Mouse (Mus musculus) naive thymus-derived CD4-positive, alpha-beta T cell, adult 2 months (primary cell): ENCODE measurements at regions not wholly inside any gene's neighbourhood (a gene's known extent, or its start where the extent isn't known, plus 50 kb on each side); places are given as distances from the start of the nearest gene placed in this dataset.

ENCODE experiments used
- DNase-seq: peaks from one replicate; pipeline ENCODE4 v3.0.0-alpha.2; 2011; ENCODE audit warnings: low read depth

DNA sequence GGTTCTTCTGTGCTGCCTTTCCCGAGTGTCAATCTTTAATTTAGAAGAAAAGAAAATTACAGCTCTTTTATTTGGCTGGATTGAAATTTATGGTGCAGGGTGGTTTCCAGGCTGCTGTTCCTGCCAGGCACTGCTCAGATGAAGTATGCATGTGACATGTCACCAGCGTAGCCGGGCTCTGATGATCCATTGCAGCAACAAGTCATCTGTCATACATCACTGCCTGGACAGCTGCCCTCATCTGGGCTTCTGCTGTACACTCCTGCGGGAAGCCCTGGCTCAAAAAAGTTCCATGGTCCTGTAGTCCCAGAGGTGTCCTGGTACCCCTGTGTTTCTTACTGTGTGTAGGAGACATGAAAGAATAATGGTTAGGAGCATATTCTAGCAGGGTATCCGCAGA, 773.0 kb downstream of the Kcnj2 start:
- no peak for DNase-seq

DNA sequence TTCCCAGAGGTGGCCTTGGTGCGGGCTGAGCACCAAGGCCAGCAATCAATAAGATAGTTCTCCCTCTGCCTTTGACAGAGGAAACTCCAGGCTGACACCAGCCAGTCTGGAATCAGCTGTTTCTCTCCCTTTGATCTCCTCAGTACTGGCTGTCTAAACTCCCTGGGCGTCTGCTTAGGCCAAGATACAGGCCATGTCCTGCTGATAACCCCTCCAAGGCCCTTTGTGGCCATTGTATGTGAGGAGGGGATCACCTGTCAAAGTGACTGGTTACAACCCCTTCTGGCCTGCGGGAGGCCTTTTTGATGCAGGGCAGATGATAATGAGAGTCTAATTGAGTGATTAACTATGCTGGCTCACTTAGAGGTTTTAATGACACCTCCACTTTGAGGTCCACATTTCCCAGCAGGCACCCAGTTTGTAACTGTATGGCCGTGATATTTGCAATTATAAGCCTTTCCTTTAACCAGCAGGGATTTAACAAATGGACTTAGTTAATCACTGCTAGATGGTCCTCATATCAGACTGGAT, 777.8 kb downstream of the Kcnj2 start:
- no peak for DNase-seq

GRCm38 (mm10) chr11:111844382-111845027, 778.5 kb downstream of the Kcnj2 start:
- DNase-seq = no peak

DNA sequence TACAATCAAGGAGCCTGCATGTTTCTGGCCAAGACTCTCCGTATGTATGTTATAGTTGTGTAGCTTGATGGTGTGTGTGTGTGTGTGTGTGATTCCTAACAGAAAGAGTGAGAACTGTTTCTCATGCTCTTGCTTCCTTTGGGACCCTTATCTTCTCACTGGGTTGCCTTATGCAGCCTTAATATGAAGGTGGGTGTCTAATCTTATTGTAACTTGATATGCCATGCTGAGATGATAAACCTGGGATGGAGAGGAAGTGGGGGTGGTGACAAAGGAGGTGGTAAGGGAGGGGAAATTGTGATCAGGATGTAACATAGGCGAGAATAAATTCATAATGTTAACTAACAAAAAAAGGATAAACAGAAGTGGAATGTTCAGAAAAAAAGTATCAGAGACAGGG, 791.3 kb downstream of the Kcnj2 start:
- no peak for DNase-seq

DNA sequence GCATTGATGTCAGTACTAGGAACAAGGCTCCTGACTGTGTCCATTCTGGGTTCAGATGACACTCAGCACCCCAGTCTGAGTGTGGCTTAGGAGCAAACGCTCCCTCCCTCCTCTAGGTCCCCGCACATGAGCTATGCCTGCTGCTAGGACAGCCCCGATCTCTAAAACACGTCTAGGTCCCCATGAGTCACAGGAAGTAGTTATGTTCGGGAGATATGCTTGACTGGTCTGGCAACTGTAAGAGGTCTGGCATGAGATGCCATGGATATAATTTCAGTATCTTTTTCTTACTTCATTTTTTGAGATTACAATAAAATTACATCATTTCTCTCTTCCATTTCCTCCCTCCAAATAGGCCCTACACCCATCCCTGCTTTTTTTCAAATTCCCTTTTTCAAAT, 792.1 kb downstream of the Kcnj2 start:
- DNase-seq = no peak

GRCm38 (mm10) chr11:111865143-111865542, 799.2 kb downstream of the Kcnj2 start:
- no peak for DNase-seq

- no peak for DNase-seq
Observed at GRCm38 (mm10) chr11:111875406-111875805, 809.4 kb downstream of the Kcnj2 start.

GRCm38 (mm10) chr11:111880146-111880545, 814.2 kb downstream of the Kcnj2 start:
- DNase-seq = no peak

GRCm38 (mm10) chr11:111890026-111890425, 824.1 kb downstream of the Kcnj2 start:
- DNase-seq = no peak

DNA sequence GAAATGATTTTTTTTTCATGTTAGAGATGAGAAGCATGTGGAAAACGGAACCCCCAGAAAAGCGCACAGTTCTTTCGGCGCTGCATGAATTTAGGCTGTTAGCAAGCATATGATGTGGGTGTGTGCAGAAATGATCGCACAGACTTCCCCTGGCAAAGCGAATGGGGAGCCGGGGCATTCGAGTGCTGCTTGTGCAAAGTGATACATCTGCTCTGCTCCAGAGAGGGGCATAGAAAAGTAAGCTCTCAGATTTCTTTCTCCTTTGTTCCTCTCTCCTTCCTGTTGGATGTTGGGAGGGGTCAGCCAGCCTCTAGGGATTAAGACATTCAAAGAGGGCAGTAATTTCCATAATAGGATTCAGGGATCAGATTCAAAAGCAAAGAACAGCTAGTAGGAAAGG, 827.9 kb downstream of the Kcnj2 start:
- no peak for DNase-seq

DNA sequence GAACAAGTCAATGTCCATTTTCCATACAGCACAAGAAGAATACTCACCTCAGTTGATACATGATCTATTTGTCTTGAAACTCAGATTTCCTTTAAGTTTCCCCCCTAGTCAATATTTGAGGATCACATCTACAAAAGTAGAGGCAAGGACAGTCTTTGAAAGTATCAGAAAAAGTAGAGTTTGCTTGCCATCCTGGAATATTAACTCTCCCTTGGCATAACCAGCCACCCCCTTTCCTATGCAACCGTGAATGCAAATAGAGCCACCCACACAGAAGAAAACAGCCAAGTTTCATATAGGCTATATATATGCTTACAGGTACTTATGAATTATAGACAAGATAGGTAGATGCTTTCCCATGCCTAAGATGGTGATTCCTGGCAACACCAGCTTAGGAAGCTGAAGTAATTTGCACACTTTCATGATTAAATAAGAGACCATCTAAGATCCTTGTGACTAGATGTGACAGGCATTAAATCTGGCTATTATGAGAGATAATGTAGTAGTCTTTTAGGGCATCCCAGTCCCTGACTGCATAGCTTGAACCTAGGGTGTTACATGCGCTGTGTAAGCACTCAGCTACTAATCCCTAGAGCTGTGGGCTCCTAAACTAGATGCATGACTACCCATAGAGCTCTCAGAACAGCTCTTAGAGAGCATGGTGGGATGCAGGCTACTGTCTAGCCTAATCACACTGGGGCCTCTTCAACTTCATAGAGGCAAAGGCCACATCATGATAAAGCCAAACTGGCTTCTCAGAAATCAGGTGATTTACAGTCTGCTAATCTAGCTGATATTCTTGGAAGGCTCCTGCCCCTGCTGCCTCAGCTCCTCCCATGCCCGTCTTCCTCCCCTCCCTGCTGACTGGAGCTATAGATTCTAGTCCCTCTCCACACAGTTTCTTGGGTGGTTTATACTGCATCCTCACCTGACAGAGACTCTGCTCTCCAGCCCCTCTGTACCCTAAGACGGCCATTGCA, 829.5 kb downstream of the Kcnj2 start:
- no peak for DNase-seq

GRCm38 (mm10) chr11:111897001-111897400, 831.0 kb downstream of the Kcnj2 start:
- DNase-seq = no peak

- no peak for DNase-seq
Observed at GRCm38 (mm10) chr11:111904086-111904485, 838.1 kb downstream of the Kcnj2 start.

GRCm38 (mm10) chr11:111913891-111914290, 847.9 kb downstream of the Kcnj2 start:
- no peak for DNase-seq

DNA sequence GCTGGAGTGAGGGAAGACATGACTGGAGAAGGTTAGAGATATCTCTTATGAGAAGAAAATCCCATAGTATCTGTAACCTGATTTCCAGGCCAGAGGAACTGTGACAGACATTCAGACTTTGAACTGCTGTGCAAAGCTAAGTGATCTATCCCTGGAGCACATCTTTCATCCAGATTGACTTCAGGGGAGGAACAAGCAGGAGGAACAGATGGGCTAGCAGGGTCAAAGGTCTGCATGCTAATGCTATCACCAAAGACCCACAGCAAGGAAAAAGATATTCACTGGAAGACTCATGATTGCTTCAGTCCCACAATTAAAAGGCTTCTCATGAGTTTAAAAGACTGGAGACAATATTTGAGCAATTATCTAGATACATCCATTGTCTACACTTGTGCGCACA, 855.7 kb upstream of the Sox9 start:
- DNase-seq = no peak

GRCm38 (mm10) chr11:111929366-111929765, 852.7 kb upstream of the Sox9 start:
- DNase-seq = no peak

DNA sequence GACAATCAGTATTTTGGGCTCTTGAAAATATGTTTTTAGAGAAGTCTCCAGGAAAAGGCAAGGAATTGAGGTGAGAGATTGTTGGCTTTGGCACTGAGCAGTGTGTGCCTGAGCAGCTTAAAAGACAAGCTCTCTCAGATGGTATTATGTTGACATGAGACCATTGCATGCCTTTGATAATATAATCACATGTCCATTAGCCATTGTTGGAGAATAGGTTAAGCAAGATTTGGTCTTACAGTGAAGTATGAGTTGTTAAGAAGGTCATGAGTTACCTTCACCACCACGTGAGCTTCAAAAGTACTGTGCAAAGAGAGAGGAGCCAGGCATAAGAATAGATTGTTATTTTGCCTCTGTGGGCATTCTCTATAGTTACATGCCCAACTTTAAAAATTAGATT, 850.0 kb upstream of the Sox9 start:
- DNase-seq = no peak

DNA sequence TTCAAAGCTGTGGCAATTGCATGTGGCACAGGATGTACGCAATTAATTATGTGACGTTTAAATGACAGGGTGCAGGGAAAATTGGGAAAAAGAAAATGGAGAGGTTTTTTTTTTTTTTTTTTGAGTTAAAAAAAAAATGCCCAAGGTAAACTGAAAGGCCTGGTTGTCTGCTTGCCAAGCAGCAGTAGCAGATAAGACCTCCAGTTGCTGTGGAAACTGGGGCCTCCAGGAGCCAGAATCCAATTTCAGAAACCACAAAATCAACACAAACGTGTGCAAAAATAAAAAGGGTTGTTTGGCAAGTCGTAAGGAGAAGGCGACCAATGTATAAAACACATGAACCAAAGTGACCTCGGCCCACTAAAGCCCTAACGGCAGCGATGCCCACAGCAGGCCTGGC, 837.7 kb upstream of the Sox9 start:
- DNase-seq = no peak

GRCm38 (mm10) chr11:111945806-111946205, 836.2 kb upstream of the Sox9 start:
- no peak for DNase-seq

DNA sequence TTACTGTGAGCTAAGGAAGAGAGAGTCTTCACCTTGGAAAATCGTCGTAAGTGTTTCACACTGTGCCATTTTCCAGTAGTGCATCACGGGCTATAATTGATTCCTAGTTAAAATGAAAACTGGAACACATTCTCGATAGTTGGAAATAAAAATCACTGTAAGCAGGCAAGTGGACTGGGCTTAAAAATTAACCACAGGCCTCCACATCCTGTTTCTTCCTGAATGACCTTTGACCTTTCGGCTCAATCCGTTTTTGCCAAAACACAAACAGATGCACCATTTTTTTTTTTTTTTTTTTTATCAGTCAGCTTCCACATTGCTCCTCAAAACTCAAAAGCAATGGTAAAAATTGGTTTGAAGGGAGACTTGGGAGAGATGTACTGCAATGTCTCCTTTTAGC, 834.4 kb upstream of the Sox9 start:
- DNase-seq = no peak

DNA sequence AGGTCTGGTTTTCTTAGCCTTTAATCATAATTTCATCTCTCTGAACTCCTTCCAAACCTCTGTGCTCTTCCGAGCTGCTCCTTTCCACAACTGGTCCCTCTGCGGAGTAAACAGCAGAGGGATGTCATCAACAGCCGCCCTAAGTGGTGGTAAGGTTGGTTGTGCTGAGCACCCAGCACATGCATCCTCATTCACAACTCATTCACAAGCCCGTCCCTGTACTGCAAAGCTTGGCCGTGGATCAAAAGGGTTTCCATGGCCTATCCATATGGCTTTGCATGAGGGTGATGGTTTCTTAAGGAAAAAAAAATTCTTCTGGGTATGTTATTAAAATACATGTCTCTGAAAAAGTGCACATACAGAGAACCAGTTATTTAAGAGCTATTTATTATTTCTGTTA, 828.6 kb upstream of the Sox9 start:
- DNase-seq = no peak

- DNase-seq = no peak
Observed at GRCm38 (mm10) chr11:111957721-111958287, 824.2 kb upstream of the Sox9 start.
